Mouse (Mus musculus) CH12.LX (cell line): Measurements from ENCODE around the gene Uba2. TPM values are rescaled to one million over a fixed set of nuclear protein-coding genes. Genes with fewer than 3 reads are reported as not detected.

ENCODE experiments used
- DNase-seq: peaks from one replicate; pipeline ENCODE4 v3.0.0-alpha.2; 2013; ENCODE audit errors: extremely low read depth
- H3K27ac ChIP-seq: 2 replicates; pipeline ENCODE4 v1.5.1; 2012; ENCODE audit warnings: low read depth, mild to moderate bottlenecking, control low read depth, moderate library complexity; ENCODE audit not compliant: insufficient read depth
- H3K27me3 ChIP-seq: replicated peaks from 2 replicates; pipeline ENCODE3; 2012; ENCODE audit warnings: inconsistent platforms
- H3K36me3 ChIP-seq, 2 experiments: replicated peaks in 1 of 2; 2 replicates each; pipeline versions ENCODE3 to v1.6.1; 2012; ENCODE audit warnings: inconsistent platforms in 1 of 2, low read length in 1 of 2, mild to moderate bottlenecking in 1 of 2, mixed read lengths in 1 of 2, moderate library complexity in 1 of 2; ENCODE audit not compliant: control insufficient read depth in 1 of 2, insufficient read depth in 1 of 2
- H3K4me1 ChIP-seq, 2 experiments: 2 replicates each; pipeline ENCODE4 v1.6.1; 2012; ENCODE audit warnings: inconsistent platforms in 1 of 2, moderate library complexity in 1 of 2; ENCODE audit not compliant: insufficient read depth in 2 of 2, control insufficient read depth in 1 of 2
- H3K4me2 ChIP-seq: 2 replicates; pipeline ENCODE4 v1.6.1; 2012; ENCODE audit warnings: low read depth, mild to moderate bottlenecking, control low read depth; ENCODE audit not compliant: poor library complexity, insufficient read depth, severe bottlenecking
- H3K4me3 ChIP-seq, 3 experiments: fragments of 150-350 bp in 1 of 3; sonication (generic) in 1 of 3; replicated peaks in 1 of 3; 2 replicates each; pipeline versions ENCODE3 to v1.5.1; 2011 to 2012; ENCODE audit warnings: low read depth in 2 of 3, low read length in 2 of 3, mild to moderate bottlenecking in 2 of 3, moderate library complexity in 2 of 3, control low read depth in 1 of 3, improper control_type of control experiment in 1 of 3, inconsistent platforms in 1 of 3, mixed read lengths in 1 of 3; ENCODE audit not compliant: poor library complexity in 1 of 3
- H3K79me2 ChIP-seq: replicated peaks from 2 replicates; pipeline ENCODE4 v1.6.1; 2012; ENCODE audit warnings: mild to moderate bottlenecking, moderate library complexity; ENCODE audit not compliant: control insufficient read depth, poor library complexity, insufficient read depth, severe bottlenecking; ENCODE audit errors: extremely low read depth
- H3K9ac ChIP-seq: 2 replicates; pipeline ENCODE4 v1.6.1; 2012; ENCODE audit warnings: low read depth, mild to moderate bottlenecking, control low read depth, moderate library complexity; ENCODE audit not compliant: insufficient read depth
- H3K9me3 ChIP-seq: replicated peaks from 2 replicates; pipeline ENCODE3; 2012; ENCODE audit warnings: low read length, inconsistent platforms, mixed read lengths
- CHD2 ChIP-seq: IDR thresholded peaks from 2 replicates; pipeline ENCODE4 v1.6.1; 2011; ENCODE audit warnings: low read length, improper control_type of control experiment
- CTCF ChIP-seq, 2 experiments: IDR thresholded peaks in 1 of 2; conservative IDR thresholded peaks in 1 of 2; 2 replicates each; pipeline ENCODE4 v1.5.1; 2011 to 2012; ENCODE audit warnings: low read depth in 2 of 2, low read length in 2 of 2, improper control_type of control experiment in 1 of 2, inconsistent platforms in 1 of 2, mild to moderate bottlenecking in 1 of 2, moderate library complexity in 1 of 2
- EP300 ChIP-seq: IDR thresholded peaks from 2 replicates; pipeline ENCODE4 v1.6.1; 2011; ENCODE audit warnings: low read length, improper control_type of control experiment
- ETS1 ChIP-seq: conservative IDR thresholded peaks from 2 replicates; pipeline ENCODE4 v1.6.1; 2012; ENCODE audit warnings: low read depth, mild to moderate bottlenecking, inconsistent platforms, low read length, improper control_type of control experiment, moderate library complexity
- HCFC1 ChIP-seq: IDR thresholded peaks from 2 replicates; pipeline ENCODE4 v1.6.1; 2012; ENCODE audit warnings: low read depth, mild to moderate bottlenecking, inconsistent platforms, low read length, improper control_type of control experiment
- JUN ChIP-seq: IDR thresholded peaks from 2 replicates; pipeline ENCODE4 v1.6.1; 2011; ENCODE audit warnings: low read depth, mild to moderate bottlenecking, low read length, improper control_type of control experiment, moderate library complexity; ENCODE audit not compliant: insufficient read depth
- JUND ChIP-seq: conservative IDR thresholded peaks from 2 replicates; pipeline ENCODE4 v1.6.1; 2011; ENCODE audit warnings: low read depth, low read length, improper control_type of control experiment
- MYC ChIP-seq: IDR thresholded peaks from 2 replicates; pipeline ENCODE4 v1.6.1; 2011; ENCODE audit warnings: low read depth, mild to moderate bottlenecking, improper control_type of control experiment, low read length
- NRF1 ChIP-seq: IDR thresholded peaks from 2 replicates; pipeline ENCODE4 v1.6.1; 2014; ENCODE audit warnings: low read depth, mild to moderate bottlenecking, inconsistent platforms, low read length, improper control_type of control experiment, moderate library complexity
- PAX5 ChIP-seq: IDR thresholded peaks from 2 replicates; pipeline ENCODE4 v1.6.1; 2012; ENCODE audit warnings: low read length, inconsistent platforms, mixed read lengths
- POLR2A ChIP-seq: IDR thresholded peaks from 2 replicates; pipeline ENCODE4 v1.6.1; 2011; ENCODE audit warnings: low read depth, mild to moderate bottlenecking, improper control_type of control experiment, low read length
- POLR2AphosphoS2 ChIP-seq: IDR thresholded peaks from 2 replicates; pipeline ENCODE4 v1.6.1; 2011; ENCODE audit warnings: low read depth, low read length, improper control_type of control experiment
- RCOR1 ChIP-seq: conservative IDR thresholded peaks from 2 replicates; pipeline ENCODE4 v1.6.1; 2012; ENCODE audit warnings: low read depth, mild to moderate bottlenecking, inconsistent platforms, low read length, improper control_type of control experiment
- SMC3 ChIP-seq: IDR thresholded peaks from 2 replicates; pipeline ENCODE4 v1.6.1; 2011; ENCODE audit warnings: low read depth, low read length, improper control_type of control experiment
- TBP ChIP-seq: conservative IDR thresholded peaks from 2 replicates; pipeline ENCODE4 v1.6.1; 2011; ENCODE audit warnings: low read depth, low read length, improper control_type of control experiment
- USF2 ChIP-seq: conservative IDR thresholded peaks from 2 replicates; pipeline ENCODE4 v1.6.1; 2011; ENCODE audit warnings: low read depth, low read length, improper control_type of control experiment
- dilution Hi-C: fragments of 300-500 bp; cut with MboI; formaldehyde crosslinking; loops from 2 replicates; pipeline ENCODE4 v1.14.3; 2020; ENCODE audit warnings: low sequenced_read_pairs; ENCODE audit not compliant: extremely low pct_unique_long_range_greater_than_20kb, extremely low pct_ligation_motif_present
- in situ Hi-C: fragments of 300-500 bp; cut with MboI; formaldehyde crosslinking; loops from 3 replicates; pipeline ENCODE4 v1.14.3; 2019; ENCODE audit warnings: low sequenced_read_pairs, low pct_ligation_motif_present, low pct_unique_long_range_greater_than_20kb, mixed read lengths
- polyA plus RNA-seq: library from polyadenylated mRNA; unstranded; fragments of >175 nt; gene quantifications from 2 replicates; pipeline ENCODE4 v1.2.1, GENCODE M21; 2012; ENCODE audit warnings: low read depth; ENCODE audit not compliant: insufficient read length
- total RNA-seq, 2 experiments: library from RNA; depleted of rRNA; stranded (reverse); fragments of 300-350 nt in 1 of 2; fragments of >200 nt in 1 of 2; gene quantifications; 2 replicates each; pipeline ENCODE4 v1.2.3; 2012 to 2014

The Uba2 gene
- total and polyA plus RNA-seq, 3 experiments: 161 to 341 (median 180) TPM

- dilution Hi-C loops (no loop called here), in situ Hi-C loops (no loop called here)
- peaks cover 88 to 100% of the 10 kb centered on the region in 2 experiments for H3K36me3 ChIP-seq
- H3K27ac ChIP-seq: no peak overlapping the region
- H3K4me2 ChIP-seq: no peak overlapping the region
- H3K79me2 ChIP-seq: no peaks in the 10 kb centered on the region
- no peaks in the 10 kb centered on the region for H3K9me3 ChIP-seq
- no peak for TF ChIP-seq HCFC1
- TF ChIP-seq USF2: no peak
- TF ChIP-seq NRF1: no peak
- no peak for TF ChIP-seq JUND
- TF ChIP-seq JUN: no peak
- TF ChIP-seq RCOR1: no peak
- no peak for TF ChIP-seq SMC3
- no peak for TF ChIP-seq POLR2AphosphoS2
- no peak for TF ChIP-seq ETS1
- DNase-seq: no peak
- H3K27me3 ChIP-seq: no peaks in the 10 kb centered on the region
- H3K9ac ChIP-seq: no peak overlapping the region
- H3K4me1 ChIP-seq: peaks cover 2 to 12% of the 10 kb centered on the region in 2 experiments; a peak in 2 of 4 replicates
- H3K4me3 ChIP-seq: no peak overlapping the region
These were observed 43.9 kb upstream of the Uba2 start for GRCm38 (mm10) chr7:34213281-34213680.

- Histone ChIP-seq H3K9me3 (no peaks in the 10 kb centered on the region), H3K9ac (no peak overlapping the region), H3K4me1 (peaks cover 2 to 12% of the 10 kb centered on the region in 2 experiments; a peak in 2 of 4 replicates), H3K36me3 (peaks cover 91 to 100% of the 10 kb centered on the region in 2 experiments), H3K4me3 (no peak overlapping the region), H3K79me2 (no peaks in the 10 kb centered on the region), H3K27ac (no peak overlapping the region), H3K27me3 (no peaks in the 10 kb centered on the region), H3K4me2 (no peak overlapping the region)
- dilution Hi-C loops (no loop called here), in situ Hi-C loops (no loop called here)
- peak; percentile 24 for DNase-seq
- TF ChIP-seq JUND: no peak
- TF ChIP-seq POLR2A: 0 out of 2 replicates have a peak, but pooled peaks have one; percentile 7
- no peak for TF ChIP-seq JUN
- TF ChIP-seq CHD2: no peak
- TF ChIP-seq TBP: no peak
- no peak for TF ChIP-seq EP300
- TF ChIP-seq MYC: no peak
- peak; percentile 15 to 32; a peak in 2 of 4 replicates for TF ChIP-seq CTCF (conservative IDR thresholded peaks at IDR 0.05 in 1 of 2, IDR thresholded peaks at IDR 0.05 in 1 of 2; ENCODE audit: low read depth in 2 of 2, low read length in 2 of 2)
- no peak for TF ChIP-seq HCFC1
- no peak for TF ChIP-seq PAX5
- TF ChIP-seq, all 38 proteins: peak for 2
These were observed 38.8 kb upstream of the Uba2 start for GRCm38 (mm10) chr7:34208027-34208745.
